Mouse (Mus musculus) monocyte, adult 2 months (primary cell): ENCODE results near the gene En2.

ENCODE experiments used
- DNase-seq, 2 experiments: peaks; one replicate each; pipeline ENCODE4 v3.0.0; 2022; ENCODE audit warnings: low spot score in 2 of 2, low read depth in 1 of 2

En2 gene

GRCm38 (mm10) chr5:28178322-28178721 lies 12.8 kb downstream of the En2 start:
- DNase-seq, result no peak

- no peak for DNase-seq
These were observed 13.8 kb downstream of the En2 start for GRCm38 (mm10) chr5:28179237-28179790.

GRCm38 (mm10) chr5:28191201-28192098 lies 26.0 kb downstream of the En2 start:
- no peak for DNase-seq

DNA sequence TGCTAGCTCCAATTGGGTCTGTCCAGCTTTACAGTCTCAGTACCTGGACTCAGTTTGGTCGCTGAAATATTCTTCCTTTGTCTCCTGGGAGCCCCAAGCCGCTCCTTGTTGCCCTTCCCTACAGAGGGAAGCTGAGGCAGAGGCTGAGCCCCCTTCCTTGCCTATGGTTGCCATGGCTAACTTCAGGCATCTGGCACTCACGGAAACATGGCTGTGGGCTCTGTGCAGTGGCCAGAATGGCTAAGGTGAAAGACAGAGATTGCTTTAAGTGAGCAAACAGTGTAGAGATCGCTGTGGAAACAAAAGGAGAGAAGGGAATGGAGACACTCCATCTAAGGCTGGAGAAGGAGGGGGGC lies 26.6 kb downstream of the En2 start:
- DNase-seq, result no peak

GRCm38 (mm10) chr5:28195473-28195872 lies 30.0 kb downstream of the En2 start:
- DNase-seq, result no peak

DNA sequence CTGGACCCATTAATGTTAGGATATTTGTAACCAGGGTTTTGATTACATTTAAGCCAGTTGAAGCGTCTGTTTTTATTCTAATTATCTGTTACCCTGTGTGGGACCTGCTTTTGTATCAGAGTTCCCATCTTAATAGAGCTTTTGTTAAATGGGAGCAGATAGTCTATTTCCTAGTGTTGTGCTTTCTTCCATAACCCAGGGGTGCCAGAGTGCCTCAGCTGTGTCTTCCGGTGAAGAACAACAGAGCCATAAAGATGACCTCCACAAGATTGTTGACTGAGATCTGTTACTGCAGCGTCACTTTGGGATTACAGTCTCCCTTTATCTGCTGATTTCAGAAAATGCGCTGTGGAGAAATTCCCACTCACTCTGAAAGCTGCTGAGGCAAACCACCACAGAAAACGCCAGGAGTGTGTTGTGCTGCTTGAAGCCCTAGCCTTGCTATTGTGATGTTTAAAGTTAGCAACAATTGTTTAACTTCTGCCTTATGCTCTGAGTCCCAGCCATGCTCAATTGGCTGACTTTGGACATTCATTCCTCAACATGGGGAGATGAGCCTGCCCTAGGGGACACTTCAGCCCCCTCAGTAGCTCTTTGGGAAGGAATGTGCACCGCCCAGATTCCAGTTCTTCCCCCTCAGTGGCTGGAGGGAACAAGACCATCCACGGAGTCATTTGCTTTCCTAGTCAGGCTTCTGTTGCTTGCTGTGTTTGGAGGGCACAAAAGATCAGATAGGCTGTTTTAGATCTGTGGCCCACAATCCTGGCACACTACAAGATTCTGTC lies 33.8 kb downstream of the En2 start:
- no peak for DNase-seq

- DNase-seq, result no peak
These were observed 37.6 kb downstream of the En2 start for GRCm38 (mm10) chr5:28203086-28203485.

- no peak for DNase-seq
These were observed 39.2 kb downstream of the En2 start for GRCm38 (mm10) chr5:28204678-28205077.

GRCm38 (mm10) chr5:28206448-28206847 lies 41.0 kb downstream of the En2 start:
- DNase-seq, result no peak

- DNase-seq, result no peak
These were observed 41.5 kb downstream of the En2 start for GRCm38 (mm10) chr5:28207043-28207442.

- no peak for DNase-seq
These were observed 43.4 kb downstream of the En2 start for GRCm38 (mm10) chr5:28208726-28209520.

DNA sequence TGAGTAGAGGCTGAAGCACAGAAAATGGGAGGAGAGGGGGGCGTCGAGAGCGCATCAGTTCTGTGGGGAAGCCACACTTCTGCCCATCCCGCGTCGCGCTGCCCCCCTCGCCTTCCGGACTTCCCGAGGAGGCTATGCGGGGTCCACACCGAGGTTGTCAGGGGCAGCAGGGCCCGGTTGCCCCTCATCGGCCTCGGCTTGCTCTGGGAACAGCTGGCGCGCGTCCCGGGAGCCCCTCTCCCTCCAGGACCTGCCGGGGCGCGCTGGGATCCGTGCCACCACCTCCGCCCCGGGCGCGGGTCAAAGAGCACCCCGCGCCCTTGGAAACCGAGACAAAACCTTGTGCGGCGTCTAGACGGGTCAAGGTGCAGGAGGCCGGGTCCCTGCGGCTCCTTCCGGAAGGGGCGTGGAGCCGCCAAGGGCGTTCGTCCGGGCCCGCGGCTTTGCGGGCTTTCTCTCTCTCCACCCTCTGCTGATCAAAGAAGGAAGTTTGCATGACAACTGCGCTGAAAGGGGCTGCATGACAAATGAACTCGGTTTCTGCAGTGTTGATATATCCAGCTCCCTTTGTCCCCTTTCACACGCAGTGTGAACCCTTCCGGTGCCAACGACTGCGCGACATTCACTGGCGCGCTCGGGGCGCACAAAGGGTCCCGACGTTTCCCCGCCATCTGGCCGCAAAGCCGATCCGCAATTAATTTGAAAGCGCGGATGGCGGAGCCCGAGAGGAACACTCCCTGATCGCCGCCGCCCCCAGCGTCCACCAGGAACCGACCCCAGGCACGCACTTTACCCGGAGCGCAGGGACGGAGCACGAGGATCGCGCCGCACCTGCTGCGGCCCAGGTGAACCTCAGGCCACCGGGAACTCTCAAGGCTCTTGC lies 44.3 kb downstream of the En2 start:
- no peak for DNase-seq

- no peak for DNase-seq
These were observed 45.4 kb downstream of the En2 start for GRCm38 (mm10) chr5:28210591-28211550.

DNA sequence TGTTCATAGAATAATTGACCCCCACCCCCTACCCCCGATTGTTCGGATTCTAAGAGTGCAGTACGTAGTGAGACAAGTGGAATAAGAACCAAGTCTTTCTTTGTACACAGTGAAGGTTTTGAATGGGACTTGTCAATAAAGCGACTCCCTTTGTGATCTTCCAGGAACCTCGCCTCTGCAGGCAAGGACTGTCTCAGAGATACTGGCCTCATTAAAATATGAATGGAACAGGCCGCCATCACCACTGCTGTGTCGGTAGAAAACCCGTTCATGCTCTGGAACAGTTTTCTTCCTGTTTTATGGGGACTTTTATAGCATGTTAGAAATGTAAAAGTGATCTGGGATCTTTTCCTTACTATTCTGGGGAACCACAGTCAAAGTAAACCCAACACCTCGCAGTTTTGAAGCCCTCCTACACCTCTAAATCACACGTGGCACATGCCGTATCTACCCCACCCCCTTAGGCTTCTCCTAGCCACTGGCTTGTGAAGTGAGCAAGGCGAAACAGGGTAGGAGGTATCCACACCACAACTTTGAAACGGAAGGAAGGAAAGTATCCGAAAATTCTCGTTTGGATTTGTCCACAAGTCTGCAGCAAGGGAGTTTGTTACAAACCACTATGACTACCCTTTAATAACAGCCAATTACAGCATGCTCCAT lies 46.3 kb downstream of the En2 start:
- no peak for DNase-seq

- no peak for DNase-seq
These were observed 47.9 kb downstream of the En2 start for GRCm38 (mm10) chr5:28213441-28213840.

- no peak for DNase-seq
These were observed 54.1 kb downstream of the En2 start for GRCm38 (mm10) chr5:28219596-28219995.
